Mouse (Mus musculus): Measurements from ENCODE around the gene Zfp593. TPM values are rescaled to one million over a fixed set of nuclear protein-coding genes. Genes with fewer than 3 reads are reported as not detected.
A peak's percentile ranks its signal among the peaks of the same experiment; 100 is the strongest.

Gene Zfp593
- total and polyA plus RNA-seq, 2 experiments from 2014 or later = 4.2 to 5.4 TPM

DNA sequence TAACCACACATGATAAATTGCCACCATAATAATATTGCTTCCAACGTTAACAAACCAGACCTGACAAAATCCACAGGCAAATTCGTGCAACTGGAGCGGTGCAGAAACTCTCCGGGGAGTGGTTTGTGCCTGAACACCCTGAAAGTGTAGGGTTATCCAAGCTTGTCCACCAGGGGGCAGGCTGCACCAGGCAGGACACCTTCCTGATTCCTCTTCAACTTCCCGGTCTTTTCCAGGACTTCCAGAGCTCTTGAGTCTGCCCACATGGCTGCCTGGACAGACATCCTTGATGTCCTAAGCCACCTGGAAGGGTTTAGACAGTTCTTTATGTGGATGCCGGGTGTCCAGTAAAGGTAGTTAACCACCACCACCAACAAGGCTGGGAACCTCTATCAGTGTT lies 17.8 kb upstream of the Zfp593 start:
- no peaks in the 10 kb centered on the region for H3K36me3 ChIP-seq (replicated peaks; ENCODE audit: control insufficient read depth, insufficient read depth, low read length)
- TF ChIP-seq EP300 (IDR thresholded peaks at IDR 0.05; ENCODE audit: low read depth) (no peak), CTCF (IDR thresholded peaks at IDR 0.05; ENCODE audit: low read depth) (peak; percentile 68)
- H3K4me2 ChIP-seq (ENCODE audit: low read depth, low read length) = no peak overlapping the region
- ATAC-seq (ENCODE audit: insufficient read depth, low read depth) (no peak), DNase-seq (ENCODE audit: low spot score) (no peak)
- H3K4me3 ChIP-seq (ENCODE audit: low read depth, low read length) = no peak overlapping the region
- no peaks in the 10 kb centered on the region for H3K4me1 ChIP-seq (ENCODE audit: control insufficient read depth, insufficient read depth)
- no peak overlapping the region for H3K27ac ChIP-seq (ENCODE audit: low read depth)
- H3K9me3 ChIP-seq (replicated peaks; ENCODE audit: control insufficient read depth, low read length) = no peaks in the 10 kb centered on the region
- 27% methylated on average over 6 of the region's 6 CpGs for WGBS
- H3K9ac ChIP-seq (replicated peaks; ENCODE audit: low read depth, low read length) = no peak overlapping the region
- no peaks in the 10 kb centered on the region for H3K27me3 ChIP-seq (ENCODE audit: control insufficient read depth, insufficient read depth, low read length)

DNA sequence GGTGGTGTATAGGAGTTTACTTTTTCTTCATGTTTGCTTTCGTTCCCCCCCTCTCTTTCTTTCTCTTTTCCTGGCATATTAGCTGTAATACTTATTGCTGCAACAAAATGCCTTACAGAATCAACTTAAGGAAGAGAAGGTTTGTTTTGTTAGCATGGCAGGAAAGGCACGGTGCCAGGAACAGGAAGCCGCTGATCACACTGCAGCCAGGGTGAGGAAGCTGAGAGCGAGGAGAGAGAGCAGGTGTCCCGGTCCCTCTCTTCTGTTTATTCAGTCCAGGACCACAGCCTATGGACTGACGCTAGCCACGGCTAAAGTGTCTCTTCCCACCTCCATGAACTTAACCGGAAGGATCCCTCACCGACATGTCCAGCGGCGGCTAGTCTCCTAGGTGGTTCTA lies 13.0 kb upstream of the Zfp593 start:
- WGBS = 60% methylated on average over 11 of the region's 11 CpGs
- Histone ChIP-seq H3K27ac (ENCODE audit: low read depth) (no peak overlapping the region), H3K36me3 (replicated peaks; ENCODE audit: control insufficient read depth, insufficient read depth, low read length) (no peaks in the 10 kb centered on the region), H3K4me3 (ENCODE audit: low read depth, low read length) (no peak overlapping the region), H3K4me2 (ENCODE audit: low read depth, low read length) (no peak overlapping the region), H3K9ac (replicated peaks; ENCODE audit: low read depth, low read length) (no peak overlapping the region), H3K4me1 (ENCODE audit: control insufficient read depth, insufficient read depth) (peaks cover 11% of the 10 kb centered on the region), H3K9me3 (replicated peaks; ENCODE audit: control insufficient read depth, low read length) (no peaks in the 10 kb centered on the region), H3K27me3 (ENCODE audit: control insufficient read depth, insufficient read depth, low read length) (peaks cover 7% of the 10 kb centered on the region; the same call in 1 of the 2 replicates)
- TF ChIP-seq CTCF (IDR thresholded peaks at IDR 0.05; ENCODE audit: low read depth) (no peak), EP300 (IDR thresholded peaks at IDR 0.05; ENCODE audit: low read depth) (no peak)
- DNase-seq (ENCODE audit: low spot score) (no peak), ATAC-seq (ENCODE audit: insufficient read depth, low read depth) (no peak)

DNA sequence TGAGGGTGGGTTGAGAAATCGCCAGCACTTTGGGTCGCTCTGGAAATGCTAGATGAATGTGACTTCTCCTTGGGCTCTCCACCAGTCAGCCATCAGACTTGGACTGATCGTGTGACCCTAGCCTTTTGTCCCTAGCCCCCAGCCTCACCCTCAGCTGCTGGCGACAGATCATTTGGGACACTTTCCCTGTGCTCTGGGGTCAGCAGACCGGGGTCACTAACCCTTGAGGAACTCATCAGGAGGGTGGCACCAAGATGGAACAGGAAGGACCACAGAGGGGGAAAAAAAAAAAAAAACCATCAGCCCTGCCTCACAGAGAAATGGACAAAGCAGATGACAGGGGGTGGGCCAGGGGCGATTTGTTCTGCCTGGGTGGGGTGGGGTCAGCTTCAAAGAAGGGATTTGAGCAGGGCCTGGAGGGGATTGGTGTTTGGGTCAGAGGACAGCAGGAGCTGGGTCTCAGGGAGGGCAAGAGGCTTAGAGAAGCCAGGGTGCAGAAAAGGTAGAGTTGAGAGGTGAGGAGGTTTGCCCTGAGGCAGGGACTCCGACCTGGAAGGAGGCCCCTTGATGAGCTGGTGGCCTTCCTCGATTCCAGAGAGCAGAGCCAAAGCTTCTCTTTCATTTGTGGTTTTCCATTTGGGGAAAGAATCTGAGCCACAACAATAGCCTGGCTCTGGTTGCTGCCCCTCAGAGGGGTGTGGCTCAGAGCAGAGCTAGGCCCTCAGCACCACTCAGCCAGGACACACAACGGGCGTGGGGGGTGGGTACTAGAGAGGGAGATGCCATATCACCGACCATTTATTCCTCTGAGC lies 12.0 kb upstream of the Zfp593 start:
- ATAC-seq (ENCODE audit: insufficient read depth, low read depth) = no peak
- no peak for DNase-seq (ENCODE audit: low spot score)
- Histone ChIP-seq H3K27ac (ENCODE audit: low read depth) (peak overlapping the region; percentile 65), H3K4me3 (ENCODE audit: low read depth, low read length) (no peak overlapping the region), H3K4me1 (ENCODE audit: control insufficient read depth, insufficient read depth) (peaks cover 11% of the 10 kb centered on the region), H3K9ac (replicated peaks; ENCODE audit: low read depth, low read length) (no peak overlapping the region), H3K36me3 (replicated peaks; ENCODE audit: control insufficient read depth, insufficient read depth, low read length) (no peaks in the 10 kb centered on the region), H3K27me3 (ENCODE audit: control insufficient read depth, insufficient read depth, low read length) (peaks cover 16% of the 10 kb centered on the region; the same call in 1 of the 2 replicates), H3K9me3 (replicated peaks; ENCODE audit: control insufficient read depth, low read length) (no peaks in the 10 kb centered on the region), H3K4me2 (ENCODE audit: low read depth, low read length) (peak overlapping the region; percentile 16; the same call in 1 of the 2 replicates)
- TF ChIP-seq CTCF (IDR thresholded peaks at IDR 0.05; ENCODE audit: low read depth) = no peak
- TF ChIP-seq EP300 (IDR thresholded peaks at IDR 0.05; ENCODE audit: low read depth) = no peak
- WGBS = 33% methylated on average over 11 of the region's 11 CpGs

DNA sequence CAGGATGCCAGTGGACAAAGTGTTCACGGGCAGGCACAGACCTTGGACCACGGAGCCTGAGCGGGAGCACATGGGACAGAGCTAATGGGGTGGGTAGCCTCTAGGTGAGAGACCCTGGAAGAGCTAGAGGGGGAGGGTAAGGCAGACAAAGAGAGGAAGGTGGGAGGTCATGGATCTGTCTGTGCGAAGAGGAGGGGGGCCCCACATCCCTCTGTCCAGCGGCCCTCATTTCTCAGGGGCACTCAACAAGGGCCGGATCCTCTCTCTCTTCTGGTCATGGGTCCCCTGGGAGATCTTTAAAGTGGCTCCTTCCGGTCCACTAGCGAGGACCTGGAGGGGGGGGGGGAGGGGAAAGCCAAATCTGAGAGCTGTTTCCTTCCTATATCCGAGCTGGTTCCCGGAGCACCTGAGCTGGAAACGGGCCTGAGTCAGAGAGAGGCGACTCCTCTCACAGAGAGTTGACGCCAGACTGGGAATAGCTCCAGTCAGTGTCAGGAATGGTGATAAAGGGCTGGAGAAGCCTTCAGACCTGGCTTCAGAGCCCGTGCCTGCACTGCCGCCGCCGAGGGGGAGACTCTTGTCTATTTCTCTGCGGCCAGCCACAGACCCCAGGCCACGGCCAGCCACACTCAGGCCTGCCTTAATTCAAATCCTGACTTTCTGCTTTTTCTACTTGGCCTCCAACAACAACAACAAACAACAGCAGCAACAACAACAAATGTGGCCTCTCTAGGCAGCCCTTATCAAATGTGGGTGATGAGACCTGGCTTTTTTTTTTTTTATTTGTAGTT lies 11.2 kb upstream of the Zfp593 start:
- Histone ChIP-seq H3K27me3 (ENCODE audit: control insufficient read depth, insufficient read depth, low read length) (peaks cover 23% of the 10 kb centered on the region), H3K9ac (replicated peaks; ENCODE audit: low read depth, low read length) (no peak overlapping the region), H3K36me3 (replicated peaks; ENCODE audit: control insufficient read depth, insufficient read depth, low read length) (no peaks in the 10 kb centered on the region), H3K4me1 (ENCODE audit: control insufficient read depth, insufficient read depth) (peaks cover 15% of the 10 kb centered on the region), H3K9me3 (replicated peaks; ENCODE audit: control insufficient read depth, low read length) (no peaks in the 10 kb centered on the region), H3K4me2 (ENCODE audit: low read depth, low read length) (peak overlapping the region; percentile 16; the same call in 1 of the 2 replicates), H3K27ac (ENCODE audit: low read depth) (peak overlapping the region; percentile 65), H3K4me3 (ENCODE audit: low read depth, low read length) (no peak overlapping the region)
- DNase-seq (ENCODE audit: low spot score) (no peak), ATAC-seq (ENCODE audit: insufficient read depth, low read depth) (peak; percentile 33)
- TF ChIP-seq EP300 (IDR thresholded peaks at IDR 0.05; ENCODE audit: low read depth) (0 out of 2 replicates have a peak, but pooled peaks have one; percentile 22), CTCF (IDR thresholded peaks at IDR 0.05; ENCODE audit: low read depth) (no peak)
- whole genome bisulfite sequencing = 12% methylated on average over 19 of the region's 19 CpGs

DNA sequence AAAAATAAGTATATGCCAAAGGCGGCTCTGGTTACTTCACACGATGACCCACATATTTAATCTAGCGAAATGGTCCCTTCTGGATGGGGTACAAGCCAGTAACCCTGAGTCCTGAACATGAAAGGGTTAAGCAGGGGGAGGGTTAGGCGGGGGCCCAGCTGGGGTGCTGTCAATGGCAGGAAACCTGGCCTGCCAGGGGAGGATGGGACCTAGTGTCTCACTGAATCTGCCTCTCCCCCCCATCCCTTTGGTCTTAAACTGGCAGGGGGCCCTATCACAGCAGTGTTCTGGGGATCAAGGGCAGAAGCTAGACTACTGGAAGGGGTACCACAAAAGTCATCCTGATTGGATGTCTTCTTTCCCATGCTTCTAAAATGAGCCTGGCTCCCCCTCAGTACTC lies 10.5 kb upstream of the Zfp593 start:
- no peaks in the 10 kb centered on the region for H3K9me3 ChIP-seq (replicated peaks; ENCODE audit: control insufficient read depth, low read length)
- H3K4me3 ChIP-seq (ENCODE audit: low read depth, low read length) = no peak overlapping the region
- peaks cover 25% of the 10 kb centered on the region for H3K27me3 ChIP-seq (ENCODE audit: control insufficient read depth, insufficient read depth, low read length)
- TF ChIP-seq CTCF (IDR thresholded peaks at IDR 0.05; ENCODE audit: low read depth) = no peak
- no peak for DNase-seq (ENCODE audit: low spot score)
- H3K27ac ChIP-seq (ENCODE audit: low read depth) = peak overlapping the region; percentile 65
- H3K4me2 ChIP-seq (ENCODE audit: low read depth, low read length) = no peak overlapping the region
- ATAC-seq (ENCODE audit: insufficient read depth, low read depth) = no peak
- H3K9ac ChIP-seq (replicated peaks; ENCODE audit: low read depth, low read length) = no peak overlapping the region
- 62% methylated on average over 4 of the region's 4 CpGs for WGBS
- H3K4me1 ChIP-seq (ENCODE audit: control insufficient read depth, insufficient read depth) = peaks cover 22% of the 10 kb centered on the region
- H3K36me3 ChIP-seq (replicated peaks; ENCODE audit: control insufficient read depth, insufficient read depth, low read length) = no peaks in the 10 kb centered on the region

All from heart, postnatal 0 days (tissue).